Mouse (Mus musculus): ENCODE results near the gene Ppp1r12b.

- TF ChIP-seq POLR2A (IDR thresholded peaks at IDR 0.05; ENCODE audit: control insufficient read depth, extremely low read depth, insufficient read depth, low read length, poor library complexity) (no peak), CTCF (IDR thresholded peaks at IDR 0.05; ENCODE audit: borderline replicate concordance, control insufficient read depth, extremely low read depth, insufficient read depth, low read length, poor library complexity) (no peak)
Observed at GRCm38 (mm10) chr1:134820882-134821281, 134.9 kb downstream of the Ppp1r12b start.
